Mouse (Mus musculus) midbrain, embryonic 13.5 days (tissue): ENCODE measurements around the gene Gm7861. TPM values are rescaled to one million over a fixed set of nuclear protein-coding genes. Genes with fewer than 3 reads are reported as not detected.
"Not testable (repeated sequence)": the region's sequence is repeated elsewhere in the genome, so short reads cannot be mapped to it uniquely, and the experiment has no call there.

Source experiments
- ATAC-seq: fragments of 200-750 bp; cut with Nextera tagmentation; 2 replicates; pipeline ENCODE4 v1.8.0; 2017; ENCODE audit warnings: mild to moderate bottlenecking, moderate TSS enrichment, moderate library complexity
- H3K27ac ChIP-seq: fragments of 300-500 bp; sonication (generic); 2 replicates; pipeline ENCODE4 v1.5.1; 2015; ENCODE audit warnings: inconsistent platforms, mild to moderate bottlenecking, moderate library complexity
- H3K27me3 ChIP-seq: fragments of 300-500 bp; sonication (generic); 2 replicates; pipeline ENCODE4 v1.6.1; 2015; ENCODE audit warnings: mild to moderate bottlenecking, inconsistent platforms
- H3K36me3 ChIP-seq: fragments of 300-500 bp; sonication (generic); 2 replicates; pipeline ENCODE4 v1.6.1; 2015; ENCODE audit warnings: mild to moderate bottlenecking, inconsistent platforms
- H3K4me1 ChIP-seq: fragments of 300-500 bp; sonication (generic); replicated peaks from 2 replicates; pipeline ENCODE4 v1.6.1; 2015; ENCODE audit warnings: inconsistent platforms
- H3K4me2 ChIP-seq: fragments of 300-500 bp; sonication (generic); replicated peaks from 2 replicates; pipeline ENCODE4 v1.6.1; 2015; ENCODE audit warnings: moderate library complexity, mild to moderate bottlenecking, inconsistent platforms
- H3K4me3 ChIP-seq: fragments of 300-500 bp; sonication (generic); replicated peaks from 2 replicates; pipeline ENCODE4 v1.5.1; 2015; ENCODE audit warnings: mild to moderate bottlenecking, inconsistent platforms
- H3K9ac ChIP-seq: fragments of 300-500 bp; sonication (generic); replicated peaks from 2 replicates; pipeline ENCODE4 v1.6.1; 2015; ENCODE audit warnings: mild to moderate bottlenecking, inconsistent platforms
- H3K9me3 ChIP-seq: fragments of 300-500 bp; sonication (generic); 2 replicates; pipeline ENCODE4 v1.6.1; 2016; ENCODE audit warnings: mild to moderate bottlenecking, inconsistent platforms
- WGBS: fragments of 180-500 bp; shearing (Covaris S2); methylation state at CpG from one replicate; pipeline ENCODE4 v1.1.7; 2015; 5-methylcytosine and 5-hydroxymethylcytosine counted together
- polyA plus RNA-seq: library from polyadenylated mRNA; unstranded; fragments of >200 nt; fragmentation: Nextera tagmentation; extraction: Ambion mirVana; gene quantifications from 2 replicates; pipeline ENCODE4 v1.2.1, GENCODE M21; 2015

Gene Gm7861
- polyA plus RNA-seq = not detected in 2 replicates

GRCm38 (mm10) chr8:21594408-21594807 lies at the start of gene Gm7861:
Gene Gm7861 (minus strand): TSS chr8:21594508.
- no CpG with 5 or more reads among the region's 1 CpGs for WGBS
- not testable (repeated sequence) for H3K9me3 ChIP-seq, H3K36me3 ChIP-seq, ATAC-seq, H3K9ac ChIP-seq, H3K27me3 ChIP-seq, H3K27ac ChIP-seq, H3K4me3 ChIP-seq, H3K4me2 ChIP-seq, H3K4me1 ChIP-seq

- not testable (repeated sequence) for H3K4me1 ChIP-seq
- WGBS = 78% methylated on average over 1 of the region's 1 CpGs
Measured at GRCm38 (mm10) chr8:21617883-21618282, 23.6 kb upstream of the Gm7861 start, which contains the start of gene Defa26. Gene Defa26 (plus strand): TSS chr8:21618183.

GRCm38 (mm10) chr8:21582706-21583105 lies 11.6 kb downstream of the Gm7861 start, which contains the start of gene Defa28:
Gene Defa28 (plus strand): TSS chr8:21583006.
- H3K36me3 ChIP-seq, H3K27me3 ChIP-seq, H3K27ac ChIP-seq, H3K9me3 ChIP-seq, H3K9ac ChIP-seq, ATAC-seq, H3K4me3 ChIP-seq, H3K4me2 ChIP-seq, H3K4me1 ChIP-seq: not testable (repeated sequence)
- no CpG with 5 or more reads among the region's 1 CpGs for WGBS

More at GRCm38 (mm10) chr8:21617883-21618282, 23.6 kb upstream of the Gm7861 start, which contains the start of gene Defa26:
- not testable (repeated sequence) for H3K27me3 ChIP-seq, H3K4me3 ChIP-seq, H3K4me2 ChIP-seq, H3K27ac ChIP-seq, ATAC-seq, H3K9me3 ChIP-seq, H3K36me3 ChIP-seq, H3K9ac ChIP-seq

- H3K4me3 ChIP-seq, H3K27me3 ChIP-seq, H3K4me1 ChIP-seq, H3K9ac ChIP-seq, H3K36me3 ChIP-seq, H3K9me3 ChIP-seq, H3K27ac ChIP-seq, ATAC-seq, H3K4me2 ChIP-seq: not testable (repeated sequence)
- WGBS = no CpG with 5 or more reads among the region's 1 CpGs
Measured at GRCm38 (mm10) chr8:21565086-21565485, 29.2 kb downstream of the Gm7861 start, which contains the start of gene Defa37. Gene Defa37 (plus strand): TSS chr8:21565386.

Other genes starting within 250 kb of the Gm7861 start
- gene Defa2, start 216.0 kb downstream of the Gm7861 start, polyA plus RNA-seq = not detected in 2 replicates
- gene Defa33, start 202.7 kb downstream of the Gm7861 start, polyA plus RNA-seq = not detected in 2 replicates
- not detected in 2 replicates for gene Defa36, start 167.1 kb downstream of the Gm7861 start, polyA plus RNA-seq
- not detected in 2 replicates for gene Gm7849, start 137.9 kb downstream of the Gm7861 start, polyA plus RNA-seq
- gene Defa20, start 85.2 kb downstream of the Gm7861 start, polyA plus RNA-seq = not detected in 2 replicates
- not detected in 2 replicates for gene Defa32, start 65.5 kb downstream of the Gm7861 start, polyA plus RNA-seq
- gene Defa37, start 29.1 kb downstream of the Gm7861 start, polyA plus RNA-seq = not detected in 2 replicates
- not detected in 2 replicates for gene Defa28, start 11.5 kb downstream of the Gm7861 start, polyA plus RNA-seq
- not detected in 2 replicates for gene Defa26, start 23.7 kb upstream of the Gm7861 start, polyA plus RNA-seq
- gene Defa17, start 61.3 kb upstream of the Gm7861 start, polyA plus RNA-seq = not detected in 2 replicates
- gene Defa34, start 71.3 kb upstream of the Gm7861 start, polyA plus RNA-seq = not detected in 2 replicates
- gene AY761184, start 109.1 kb upstream of the Gm7861 start, polyA plus RNA-seq = not detected in 2 replicates
- not detected in 2 replicates for gene Defa24, start 140.0 kb upstream of the Gm7861 start, polyA plus RNA-seq
- gene Defb50, start 229.0 kb upstream of the Gm7861 start, polyA plus RNA-seq = not detected in 2 replicates
- gene Defb2, start 245.4 kb upstream of the Gm7861 start, polyA plus RNA-seq = 0.70 TPM in 1 of 2 replicates, not detected in the other